Mouse (Mus musculus): ENCODE data around the gene Gm20388. TPM values are rescaled to one million over a fixed set of nuclear protein-coding genes. Genes with fewer than 3 reads are reported as not detected.
A peak's percentile ranks its signal among the peaks of the same experiment; 100 is the strongest.

Gm20388 gene
- polyA plus RNA-seq, 1 experiment from 2014 or later, result 5.3 TPM

DNA sequence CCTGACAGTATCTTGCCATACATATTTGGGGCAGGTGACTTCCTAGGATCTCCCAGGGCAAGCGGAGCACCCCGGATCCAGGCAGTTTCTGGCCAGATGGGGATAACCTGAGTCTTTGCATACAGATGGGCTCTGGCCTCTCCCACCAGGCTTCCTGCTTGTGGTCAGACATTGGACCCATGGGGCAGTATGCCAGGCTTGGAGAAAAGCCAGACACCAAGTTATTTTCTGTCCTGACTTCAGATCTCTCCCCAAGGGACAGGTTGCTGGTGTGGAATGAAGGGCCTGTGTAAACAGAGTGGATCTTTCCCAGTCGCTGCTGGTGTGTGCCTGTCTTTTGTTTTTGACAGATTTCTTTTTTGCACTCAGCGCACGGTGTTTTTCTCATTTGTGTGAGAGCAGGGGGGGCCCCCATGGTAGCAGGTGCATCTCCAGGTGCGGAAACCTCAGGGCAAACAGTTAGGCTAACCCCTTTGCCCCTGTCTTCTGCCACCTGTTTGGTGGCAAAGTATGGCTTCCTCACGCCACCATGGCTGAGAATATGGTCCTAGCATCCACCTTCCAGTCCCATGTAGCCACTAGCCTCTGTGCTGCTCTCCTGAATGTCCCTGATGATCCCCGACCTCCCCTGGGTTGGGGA, 632.9 kb downstream of the Gm20388 start:
- peak overlapping the region; percentile 2; the same call in 1 of the 2 replicates for H3K27ac ChIP-seq (ENCODE audit: low read depth, low read length)
- no peak for DNase-seq (ENCODE audit: low spot score)

GRCm38 (mm10) chr8:120544155-120544554, 633.5 kb downstream of the Gm20388 start:
- ATAC-seq (replicated peaks; ENCODE audit: low FRiP score) (no peak), DNase-seq (ENCODE audit: low spot score) (no peak)
- H3K4me1 ChIP-seq (replicated peaks; ENCODE audit: control insufficient read depth, insufficient read depth, low read length), result peaks cover 91% of the 10 kb centered on the region
- H3K36me3 ChIP-seq (ENCODE audit: control insufficient read depth, insufficient read depth, low read length), result no peaks in the 10 kb centered on the region; the same call in 1 of the 2 replicates
- H3K4me3 ChIP-seq (ENCODE audit: low read depth, low read length), result no peak overlapping the region
- H3K27ac ChIP-seq (ENCODE audit: low read depth, low read length), result no peak overlapping the region
- H3K27me3 ChIP-seq (replicated peaks; ENCODE audit: control insufficient read depth, insufficient read depth, low read length), result no peaks in the 10 kb centered on the region
- no peak overlapping the region for H3K4me2 ChIP-seq
- 78% methylated on average over 5 of the region's 5 CpGs for WGBS
- H3K9ac ChIP-seq (ENCODE audit: low read depth, low read length), result no peak overlapping the region
- H3K9me3 ChIP-seq (ENCODE audit: control insufficient read depth, low read length), result no peaks in the 10 kb centered on the region

More for the DNA sequence above, 632.9 kb downstream of the Gm20388 start:
- Histone ChIP-seq H3K27me3 (replicated peaks; ENCODE audit: control insufficient read depth, insufficient read depth, low read length) (no peaks in the 10 kb centered on the region), H3K4me2 (peak overlapping the region; percentile 37), H3K9me3 (ENCODE audit: control insufficient read depth, low read length) (no peaks in the 10 kb centered on the region), H3K4me1 (replicated peaks; ENCODE audit: control insufficient read depth, insufficient read depth, low read length) (peaks cover 93% of the 10 kb centered on the region), H3K36me3 (ENCODE audit: control insufficient read depth, insufficient read depth, low read length) (no peaks in the 10 kb centered on the region; the same call in 1 of the 2 replicates), H3K9ac (ENCODE audit: low read depth, low read length) (peak overlapping the region; percentile 12; the same call in 1 of the 2 replicates), H3K4me3 (ENCODE audit: low read depth, low read length) (no peak overlapping the region)
- no peak for ATAC-seq (replicated peaks; ENCODE audit: low FRiP score)
- 69% methylated on average over 8 of the region's 8 CpGs for WGBS

- no peak for ATAC-seq (replicated peaks; ENCODE audit: low FRiP score)
- H3K9ac ChIP-seq (ENCODE audit: low read depth, low read length), result no peak overlapping the region
Observed at GRCm38 (mm10) chr8:120547562-120547961, 636.9 kb downstream of the Gm20388 start.

DNA sequence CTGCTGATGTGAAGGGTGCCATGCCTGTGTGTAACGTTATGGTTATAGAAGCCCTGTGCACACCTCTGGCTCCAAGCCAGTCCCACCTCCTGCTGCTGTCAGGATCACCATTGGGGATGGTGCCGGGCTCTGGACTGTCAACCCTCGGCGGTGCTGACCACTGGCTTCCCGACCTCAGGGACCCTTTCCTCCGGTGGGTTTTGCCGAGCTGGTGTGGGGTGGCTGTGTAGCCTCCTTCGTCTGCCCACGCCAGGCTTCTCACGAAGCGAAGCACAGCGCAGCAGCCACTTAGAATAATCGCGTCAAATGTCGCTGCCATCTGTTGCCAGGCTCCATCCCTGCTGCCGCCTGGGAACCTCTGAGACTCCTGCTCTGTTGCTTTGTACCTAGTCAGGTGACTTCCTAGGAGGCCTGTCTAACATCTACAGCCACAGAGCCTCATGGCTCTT, 637.7 kb downstream of the Gm20388 start:
- no peak overlapping the region for H3K27ac ChIP-seq (ENCODE audit: low read depth, low read length)
- ATAC-seq (replicated peaks; ENCODE audit: low FRiP score) (no peak), DNase-seq (ENCODE audit: low spot score) (no peak)
- no peaks in the 10 kb centered on the region for H3K9me3 ChIP-seq (ENCODE audit: control insufficient read depth, low read length)
- no peaks in the 10 kb centered on the region for H3K27me3 ChIP-seq (replicated peaks; ENCODE audit: control insufficient read depth, insufficient read depth, low read length)
- no peak overlapping the region for H3K4me3 ChIP-seq (ENCODE audit: low read depth, low read length)
- H3K4me2 ChIP-seq, result no peak overlapping the region
- peaks cover 79% of the 10 kb centered on the region for H3K4me1 ChIP-seq (replicated peaks; ENCODE audit: control insufficient read depth, insufficient read depth, low read length)
- 72% methylated on average over 16 of the region's 16 CpGs for WGBS
- peaks cover 2% of the 10 kb centered on the region; the same call in 1 of the 2 replicates for H3K36me3 ChIP-seq (ENCODE audit: control insufficient read depth, insufficient read depth, low read length)
- H3K9ac ChIP-seq (ENCODE audit: low read depth, low read length), result no peak overlapping the region

More at GRCm38 (mm10) chr8:120547562-120547961, 636.9 kb downstream of the Gm20388 start:
- DNase-seq (ENCODE audit: low spot score), result no peak
- H3K9me3 ChIP-seq (ENCODE audit: control insufficient read depth, low read length), result no peaks in the 10 kb centered on the region
- peaks cover 84% of the 10 kb centered on the region for H3K4me1 ChIP-seq (replicated peaks; ENCODE audit: control insufficient read depth, insufficient read depth, low read length)
- 70% methylated on average over 9 of the region's 9 CpGs for WGBS
- H3K36me3 ChIP-seq (ENCODE audit: control insufficient read depth, insufficient read depth, low read length), result no peaks in the 10 kb centered on the region; the same call in 1 of the 2 replicates
- H3K4me3 ChIP-seq (ENCODE audit: low read depth, low read length), result no peak overlapping the region
- no peak overlapping the region for H3K4me2 ChIP-seq
- H3K27me3 ChIP-seq (replicated peaks; ENCODE audit: control insufficient read depth, insufficient read depth, low read length), result no peaks in the 10 kb centered on the region
- no peak overlapping the region for H3K27ac ChIP-seq (ENCODE audit: low read depth, low read length)

- peak overlapping the region; percentile 36 for H3K4me2 ChIP-seq
- WGBS, result 40% methylated on average over 25 of the region's 25 CpGs
- H3K27ac ChIP-seq (ENCODE audit: low read depth, low read length), result 0 out of 2 replicates have a peak overlapping the region, but pooled peaks have one; percentile 16
- H3K9ac ChIP-seq (ENCODE audit: low read depth, low read length), result no peak overlapping the region
- no peaks in the 10 kb centered on the region for H3K9me3 ChIP-seq (ENCODE audit: control insufficient read depth, low read length)
- peaks cover 8% of the 10 kb centered on the region for H3K36me3 ChIP-seq (ENCODE audit: control insufficient read depth, insufficient read depth, low read length)
- H3K27me3 ChIP-seq (replicated peaks; ENCODE audit: control insufficient read depth, insufficient read depth, low read length), result no peaks in the 10 kb centered on the region
- no peak for DNase-seq (ENCODE audit: low spot score)
- no peak overlapping the region for H3K4me3 ChIP-seq (ENCODE audit: low read depth, low read length)
- H3K4me1 ChIP-seq (replicated peaks; ENCODE audit: control insufficient read depth, insufficient read depth, low read length), result peaks cover 79% of the 10 kb centered on the region
- no peak; the same call in 1 of the 2 replicates for ATAC-seq (replicated peaks; ENCODE audit: low FRiP score)
Observed at GRCm38 (mm10) chr8:120549321-120549921, 638.8 kb downstream of the Gm20388 start.

DNA sequence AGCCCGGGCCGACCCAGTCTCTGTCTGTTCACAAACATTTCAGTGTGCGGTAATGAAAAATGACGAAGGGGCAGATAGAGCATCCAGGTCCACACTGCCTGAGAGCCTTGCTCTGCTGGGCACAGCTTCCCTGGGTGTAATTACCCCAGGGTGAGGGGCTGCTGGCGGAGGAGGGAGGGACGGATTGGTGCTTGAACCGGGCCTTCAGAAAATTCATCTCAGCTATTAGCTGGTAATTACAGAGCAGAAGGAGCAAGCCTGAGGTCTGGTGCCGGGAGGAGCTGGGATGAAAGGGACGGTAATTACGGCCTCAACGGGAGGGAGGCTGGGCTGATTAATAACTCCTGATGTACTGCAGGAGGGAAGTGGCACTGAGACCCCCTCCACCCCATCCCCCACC, 639.3 kb downstream of the Gm20388 start:
- WGBS, result 45% methylated on average over 11 of the region's 11 CpGs
- Histone ChIP-seq H3K36me3 (ENCODE audit: control insufficient read depth, insufficient read depth, low read length) (peaks cover 12% of the 10 kb centered on the region), H3K9me3 (ENCODE audit: control insufficient read depth, low read length) (no peaks in the 10 kb centered on the region), H3K9ac (ENCODE audit: low read depth, low read length) (no peak overlapping the region), H3K4me3 (ENCODE audit: low read depth, low read length) (no peak overlapping the region), H3K4me2 (peak overlapping the region; percentile 36), H3K27me3 (replicated peaks; ENCODE audit: control insufficient read depth, insufficient read depth, low read length) (no peaks in the 10 kb centered on the region), H3K4me1 (replicated peaks; ENCODE audit: control insufficient read depth, insufficient read depth, low read length) (peaks cover 79% of the 10 kb centered on the region), H3K27ac (ENCODE audit: low read depth, low read length) (no peak overlapping the region)
- ATAC-seq (replicated peaks; ENCODE audit: low FRiP score), result no peak
- no peak for DNase-seq (ENCODE audit: low spot score)

- Histone ChIP-seq H3K36me3 (ENCODE audit: control insufficient read depth, insufficient read depth, low read length) (peaks cover 12% of the 10 kb centered on the region), H3K4me1 (replicated peaks; ENCODE audit: control insufficient read depth, insufficient read depth, low read length) (peaks cover 82% of the 10 kb centered on the region), H3K27me3 (replicated peaks; ENCODE audit: control insufficient read depth, insufficient read depth, low read length) (no peaks in the 10 kb centered on the region), H3K4me3 (ENCODE audit: low read depth, low read length) (no peak overlapping the region), H3K9me3 (ENCODE audit: control insufficient read depth, low read length) (no peaks in the 10 kb centered on the region), H3K4me2 (no peak overlapping the region), H3K27ac (ENCODE audit: low read depth, low read length) (no peak overlapping the region), H3K9ac (ENCODE audit: low read depth, low read length) (no peak overlapping the region)
- DNase-seq (ENCODE audit: low spot score), result no peak
- WGBS, result 50% methylated on average over 12 of the region's 12 CpGs
- no peak for ATAC-seq (replicated peaks; ENCODE audit: low FRiP score)
Observed at GRCm38 (mm10) chr8:120550430-120550829, 639.8 kb downstream of the Gm20388 start.

DNA sequence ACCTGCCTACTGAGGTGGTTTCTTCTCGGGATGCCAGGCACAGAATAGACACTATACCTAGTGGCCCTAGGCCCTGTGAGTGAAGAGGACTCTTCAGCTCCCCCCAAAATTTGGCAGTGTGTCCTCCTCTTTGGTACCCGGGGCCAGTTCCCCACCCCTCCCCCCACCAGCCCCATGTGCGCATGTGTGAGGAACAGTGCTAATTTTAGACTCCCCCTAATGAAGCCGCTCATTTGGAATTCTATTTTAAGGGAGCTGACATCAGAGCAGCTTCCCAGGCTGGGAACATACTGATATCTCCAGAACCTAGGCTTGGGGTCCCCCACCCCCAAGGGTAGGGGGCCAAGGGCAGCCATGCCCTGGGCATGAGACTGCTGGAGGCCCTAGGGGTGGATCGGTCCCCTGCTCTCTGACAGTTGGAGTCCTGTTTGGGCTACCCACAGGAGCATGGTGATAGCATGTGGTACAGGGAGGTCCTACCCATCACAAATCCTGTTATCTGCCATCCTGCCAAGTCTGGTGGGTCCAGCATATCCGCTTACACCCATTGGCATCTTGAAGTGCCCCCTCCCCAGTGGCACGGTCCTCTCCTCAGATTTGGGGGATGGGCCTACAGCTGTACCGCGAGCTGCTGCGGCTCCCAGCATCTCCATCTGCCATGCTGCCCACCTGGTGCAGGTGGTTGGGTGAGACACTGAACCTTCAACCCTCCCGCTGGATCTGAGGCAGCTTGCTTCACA, 640.5 kb downstream of the Gm20388 start:
- H3K27me3 ChIP-seq (replicated peaks; ENCODE audit: control insufficient read depth, insufficient read depth, low read length), result no peaks in the 10 kb centered on the region
- H3K9me3 ChIP-seq (ENCODE audit: control insufficient read depth, low read length), result no peaks in the 10 kb centered on the region
- no peak overlapping the region for H3K4me2 ChIP-seq
- no peak overlapping the region for H3K9ac ChIP-seq (ENCODE audit: low read depth, low read length)
- no peak overlapping the region for H3K27ac ChIP-seq (ENCODE audit: low read depth, low read length)
- peaks cover 83% of the 10 kb centered on the region for H3K4me1 ChIP-seq (replicated peaks; ENCODE audit: control insufficient read depth, insufficient read depth, low read length)
- H3K4me3 ChIP-seq (ENCODE audit: low read depth, low read length), result no peak overlapping the region
- no peak for DNase-seq (ENCODE audit: low spot score)
- peaks cover 12% of the 10 kb centered on the region for H3K36me3 ChIP-seq (ENCODE audit: control insufficient read depth, insufficient read depth, low read length)
- WGBS, result 81% methylated on average over 11 of the region's 11 CpGs
- ATAC-seq (replicated peaks; ENCODE audit: low FRiP score), result no peak
